Mouse (Mus musculus): ENCODE measurements at regions not wholly inside any gene's neighbourhood (a gene's known extent, or its start where the extent isn't known, plus 50 kb on each side); places are given as distances from the start of the nearest gene placed in this dataset.

- no peak for TF ChIP-seq CTCF (conservative IDR thresholded peaks at IDR 0.05; ENCODE audit: low read length)
- TF ChIP-seq NANOG (IDR thresholded peaks at IDR 0.05; ENCODE audit: borderline replicate concordance, low read length): no peak
Observed at GRCm38 (mm10) chr14:72938382-72939066, 110.4 kb downstream of the Cysltr2 start.

All from E14TG2a.4 (cell line).